In the genomic region with DNA sequence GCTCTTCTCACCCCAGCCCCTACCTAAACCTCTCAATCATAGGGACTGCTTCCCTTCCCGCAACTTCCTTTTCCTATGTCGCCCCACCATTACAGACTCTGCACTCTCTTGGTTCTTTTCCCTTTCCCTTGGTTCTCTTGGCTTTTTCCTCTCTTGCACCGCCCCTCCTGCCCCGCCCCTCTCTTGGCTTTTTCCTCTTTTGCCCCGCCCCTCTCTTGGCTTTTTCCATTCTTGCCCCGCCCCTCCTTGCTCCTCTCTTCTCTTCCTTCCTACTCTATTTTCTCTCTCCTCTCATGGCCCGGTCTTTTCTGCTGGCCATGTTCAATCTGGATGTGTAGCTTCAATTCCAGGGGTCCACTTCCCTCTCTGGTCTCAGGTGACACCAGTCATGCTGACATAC, we compare ENCODE assay signal across 17 mouse cellular contexts. TPM values are rescaled to one million over a fixed set of nuclear protein-coding genes. Genes with fewer than 3 reads are reported as not detected.
DNase-seq lines count a peak whose midpoint lies in the region; ATAC-seq and TF ChIP-seq lines count a peak whose summit lies in the region.
"Had no signal": no experiment of that assay in that cellular context is flagged by ENCODE, and none has a peak within 500 bp of the region (broad histone marks: within the 10 kb centered on the region; RNA-seq: fewer than 3 reads in every experiment).

No protein-coding gene starts in this region.

- no peaks in the 10 kb centered on the region for H3K9me3 ChIP-seq in forebrain, embryonic 14.5 days (replicated peaks; ENCODE audit: control insufficient read depth, low read length)
- H3K9me3 ChIP-seq: embryonic facial prominence, embryonic 10.5 days; forebrain, embryonic 13.5 days; heart, embryonic 12.5 days; hindbrain, embryonic 10.5 days had no signal

- H3K27me3 ChIP-seq in small intestine, adult 2 months (ENCODE audit: control insufficient read depth, insufficient read depth, low read length) = no peaks in the 10 kb centered on the region
- no peaks in the 10 kb centered on the region for H3K27me3 ChIP-seq in forebrain, embryonic 14.5 days (replicated peaks; ENCODE audit: control insufficient read depth, insufficient read depth, low read length)
- H3K27me3 ChIP-seq: forebrain, embryonic 13.5 days; heart, embryonic 12.5 days had no signal

- no peak for ATAC-seq in forebrain, embryonic 14.5 days
- ATAC-seq: activated CD4-positive, CD25-positive, alpha-beta regulatory T cell, adult 4 months; forebrain, embryonic 13.5 days had no signal

- H3K27ac ChIP-seq in small intestine, adult 2 months (ENCODE audit: insufficient read depth, low read depth, low read length) = 0 out of 2 replicates have a peak overlapping the region, but pooled peaks have one; percentile 45
- H3K27ac ChIP-seq in forebrain, embryonic 14.5 days (ENCODE audit: low read depth, low read length) = no peak overlapping the region
- H3K27ac ChIP-seq: embryonic facial prominence, embryonic 10.5 days; forebrain, embryonic 13.5 days; hindbrain, embryonic 10.5 days; hindbrain, embryonic 14.5 days had no signal

- H3K9ac ChIP-seq in forebrain, embryonic 14.5 days (ENCODE audit: low read length) = no peak overlapping the region
- H3K9ac ChIP-seq: forebrain, embryonic 13.5 days; heart, embryonic 12.5 days; hindbrain, embryonic 14.5 days had no signal

- no peak for TF ChIP-seq CTCF in small intestine, adult 2 months (IDR thresholded peaks at IDR 0.05; ENCODE audit: extremely low read depth, insufficient read length, insufficient replicate concordance, low read depth, low read length)

- TF ChIP-seq POLR2A in small intestine, adult 2 months (IDR thresholded peaks at IDR 0.05; ENCODE audit: low read depth, low read length) = no peak

- no peak overlapping the region for H3K4me2 ChIP-seq in forebrain, embryonic 14.5 days (ENCODE audit: low read length)
- H3K4me2 ChIP-seq: forebrain, embryonic 13.5 days; hindbrain, embryonic 14.5 days had no signal

- H3K36me3 ChIP-seq in small intestine, adult 2 months (ENCODE audit: control insufficient read depth, insufficient read depth, low read length) = peaks cover 3% of the 10 kb centered on the region
- no peaks in the 10 kb centered on the region for H3K36me3 ChIP-seq in forebrain, embryonic 14.5 days (ENCODE audit: control insufficient read depth, insufficient read depth, low read length)
- H3K36me3 ChIP-seq: embryonic facial prominence, embryonic 10.5 days; G1E; heart, embryonic 12.5 days; hindbrain, embryonic 10.5 days had no signal

- WGBS in small intestine, adult 2 months = 49% methylated on average over 6 of the region's 7 CpGs
- WGBS in forebrain, embryonic 14.5 days = 65% methylated on average over 7 of the region's 7 CpGs

- H3K4me1 ChIP-seq in small intestine, adult 2 months (ENCODE audit: control insufficient read depth, insufficient read depth, insufficient read length, low read length) = peaks cover 36% of the 10 kb centered on the region
- H3K4me1 ChIP-seq in forebrain, embryonic 14.5 days (ENCODE audit: control insufficient read depth, insufficient read depth, low read length) = no peaks in the 10 kb centered on the region
- H3K4me1 ChIP-seq: forebrain, embryonic 13.5 days had no signal

- peak; percentile 53 to 60 for DNase-seq in kidney, postnatal 25 days
- no peak for DNase-seq in kidney, postnatal 10 days
- DNase-seq in 3134 (ENCODE audit: extremely low read depth, insufficient read length, low spot score) = peak; percentile 25
- peak; percentile 61 for DNase-seq in R1 (ENCODE audit: low read depth, low spot score)
- no peak for DNase-seq in gastrocnemius, adult 8-10 months (ENCODE audit: low spot score in 2 of 2)
- no peak for DNase-seq in forebrain, embryonic 14.5 days (ENCODE audit: low spot score)
- DNase-seq: cerebellum, adult 2 months; cerebellum, postnatal 10 days; gastrocnemius, adult 2 months had no signal

- H3K4me3 ChIP-seq in small intestine, adult 2 months (ENCODE audit: low read depth, low read length) = no peak overlapping the region
- H3K4me3 ChIP-seq in forebrain, embryonic 14.5 days (ENCODE audit: low read depth, low read length) = no peak overlapping the region
- H3K4me3 ChIP-seq: embryonic facial prominence, embryonic 10.5 days; forebrain, embryonic 13.5 days; gastrocnemius, adult 2 months; heart, embryonic 12.5 days; hindbrain, embryonic 10.5 days had no signal

RNA-seq across cellular contexts. Expression of a gene that starts 2.2 kb away (rescaled TPM):
- polyA plus RNA-seq in small intestine, adult 2 months (2012; rRNA removed) = 56.5 and 140 TPM in 2 replicates
- total RNA-seq in gastrocnemius, adult 8-10 months (2022) = 10 to 100 TPM; 47.6 to 59.9 (median 49.6) TPM
- polyA plus RNA-seq in forebrain, embryonic 14.5 days (2014; fragmentation: Nextera tagmentation; extraction: Ambion mirVana) = 6.5 and 9.8 TPM in 2 replicates
- total RNA-seq: G1E had no signal
- polyA plus RNA-seq: G1E had no signal

RNA-seq across cellular contexts. Expression of a gene that starts 34.2 kb away (rescaled TPM):
- polyA plus RNA-seq in small intestine, adult 2 months (2012; rRNA removed) = 30.4 and 38.8 TPM in 2 replicates
- 100 to 1,000 TPM; 110 to 120 (median 115) TPM for total RNA-seq in gastrocnemius, adult 8-10 months (2022)
- 646 and 673 TPM in 2 replicates for polyA plus RNA-seq in forebrain, embryonic 14.5 days (2014; fragmentation: Nextera tagmentation; extraction: Ambion mirVana)

RNA-seq across cellular contexts. Expression of a gene that starts 34.2 kb away (rescaled TPM):
- 2.4 and 4.0 TPM in 2 replicates for polyA plus RNA-seq in small intestine, adult 2 months (2012; rRNA removed)
- total RNA-seq in gastrocnemius, adult 8-10 months (2022) = 10 to 100 TPM; 11.9 to 14.9 (median 12.8) TPM
- polyA plus RNA-seq in forebrain, embryonic 14.5 days (2014; fragmentation: Nextera tagmentation; extraction: Ambion mirVana) = 11.5 and 13.3 TPM in 2 replicates

RNA-seq across cellular contexts. Expression of a gene that starts 36.6 kb away (rescaled TPM):
- 9.5 and 18.1 TPM in 2 replicates for polyA plus RNA-seq in small intestine, adult 2 months (2012; rRNA removed)
- total RNA-seq in gastrocnemius, adult 8-10 months (2022) = 100 to 1,000 TPM; 142 to 173 (median 149) TPM
- 68.3 and 86.6 TPM in 2 replicates for polyA plus RNA-seq in forebrain, embryonic 14.5 days (2014; fragmentation: Nextera tagmentation; extraction: Ambion mirVana)

Comparison
In these comparisons a context has a peak if more than half of its experiments do, and no peak if none do; other contexts are left out.
1. DNase-seq: peak in kidney, postnatal 25 days (2 of 2), 3134 (single experiment) and R1 (single experiment); none in kidney, postnatal 10 days (single experiment), gastrocnemius, adult 8-10 months (0 of 2) and forebrain, embryonic 14.5 days (single experiment).
2. RNA of a gene that starts 34.2 kb away (polyA plus RNA-seq): 646 to 673 TPM in forebrain, embryonic 14.5 days; 30.4 to 38.8 TPM in small intestine, adult 2 months; every median in the first group is over 10 times any median in the second.